Mouse (Mus musculus): ENCODE results near the gene Mapk7. TPM values are rescaled to one million over a fixed set of nuclear protein-coding genes. Genes with fewer than 3 reads are reported as not detected.

Mapk7 gene
- 1.2 and 1.4 TPM in 2 replicates for total RNA-seq (2014; rRNA removed)
- 1.7 and 4.7 TPM in 2 replicates for polyA plus RNA-seq (2012; rRNA removed)

DNA sequence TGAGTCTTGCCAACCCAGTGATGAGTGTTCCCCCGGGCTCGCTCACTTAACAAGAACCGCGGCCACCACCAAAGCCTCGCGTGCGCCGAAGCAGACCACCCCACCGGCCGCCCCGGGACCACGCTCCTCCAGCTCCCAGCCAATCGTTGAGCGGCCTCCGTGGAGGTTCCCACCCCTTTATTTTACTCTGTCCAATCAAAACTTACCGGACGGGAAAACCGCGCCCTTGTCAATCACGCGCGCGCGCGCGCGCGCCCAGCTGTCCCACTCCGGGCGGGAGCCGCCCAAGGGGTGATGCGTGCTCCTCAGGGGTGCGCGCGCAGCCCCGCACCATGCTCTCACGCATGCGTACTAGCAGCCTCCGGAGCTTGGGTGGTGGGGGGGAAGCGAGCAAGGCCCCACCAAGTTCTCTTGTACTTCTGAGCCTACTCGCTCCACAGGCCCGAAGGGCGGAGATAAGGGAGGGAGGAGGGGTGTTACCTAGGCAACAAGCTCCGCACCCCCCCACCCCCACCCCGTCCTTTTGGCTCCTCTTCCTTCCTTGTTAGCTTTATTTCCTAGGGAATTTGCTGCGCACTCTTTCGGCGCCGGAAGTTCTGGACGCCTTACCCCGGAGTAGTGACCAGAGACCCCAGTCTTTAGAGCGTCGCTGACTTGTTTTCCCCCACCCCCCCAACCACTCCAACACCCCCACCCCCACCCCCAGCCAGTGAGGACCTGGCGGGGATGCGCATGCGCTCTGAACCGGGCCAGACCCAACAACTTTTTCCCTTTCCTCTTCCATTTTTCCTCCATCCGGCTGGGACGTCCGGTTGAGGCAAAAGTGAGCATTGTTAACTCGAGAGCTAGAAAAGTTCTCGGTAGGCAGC lies at the start of gene Mapk7:
Gene Mapk7 (minus strand): TSS at position 278 of the 869 bp plus-strand sequence.
- WGBS: under 1% methylated on average over 62 of the region's 62 CpGs
- H3K79me2 ChIP-seq (ENCODE audit: control insufficient read depth, insufficient read depth, low read length): no peaks in the 10 kb centered on the region
- H3K36me3 ChIP-seq (ENCODE audit: control insufficient read depth, insufficient read depth, low read length): no peaks in the 10 kb centered on the region
- H3K27me3 ChIP-seq (ENCODE audit: control insufficient read depth, insufficient read depth, low read length): no peaks in the 10 kb centered on the region
- TF ChIP-seq CTCF (IDR thresholded peaks at IDR 0.05; ENCODE audit: low read depth, low read length) (no peak), POLR2A (IDR thresholded peaks at IDR 0.05; ENCODE audit: extremely low read depth, insufficient read depth, low read length) (0 out of 2 replicates have a peak, but pooled peaks have one; percentile 7)
- H3K4me3 ChIP-seq (ENCODE audit: insufficient read depth, low read depth, low read length): peak within 1 kb of the TSS; percentile 81
- no peaks in the 10 kb centered on the region for H3K4me1 ChIP-seq (ENCODE audit: control insufficient read depth, insufficient read depth, low read length)
- peak within 1 kb of the TSS; percentile 67 for H3K9ac ChIP-seq (ENCODE audit: low read depth, low read length)
- peak within 1 kb of the TSS; percentile 46 for H3K27ac ChIP-seq (replicated peaks; ENCODE audit: insufficient read depth, low read depth, low read length)
- peak; percentile 79 for DNase-seq (ENCODE audit: extremely low read depth, low read depth, low spot score)

DNA sequence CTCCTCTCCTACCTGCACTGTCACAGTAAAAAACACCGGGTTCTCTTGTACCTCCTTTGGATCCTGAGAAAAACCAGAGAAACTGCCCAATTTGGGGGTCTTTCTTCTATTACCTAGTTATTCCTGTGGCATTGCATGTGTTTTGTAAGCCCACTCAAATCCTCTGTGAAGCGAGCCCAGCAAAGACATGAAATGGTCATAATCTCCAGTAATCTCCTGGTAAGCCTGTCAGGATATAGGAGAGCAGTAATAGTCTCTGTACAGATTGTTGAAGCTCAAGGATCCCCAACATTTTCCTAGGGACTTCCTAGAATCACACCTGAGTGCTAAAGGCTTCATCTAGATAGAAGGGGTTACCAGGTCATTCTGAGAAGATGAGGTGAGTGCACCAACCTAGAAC lies 46.9 kb upstream of the Mapk7 start:
- H3K36me3 ChIP-seq (ENCODE audit: control insufficient read depth, insufficient read depth, low read length): no peaks in the 10 kb centered on the region; the same call in 1 of the 2 replicates
- DNase-seq (ENCODE audit: extremely low read depth, low read depth, low spot score): no peak
- no peak overlapping the region for H3K9ac ChIP-seq (ENCODE audit: low read depth, low read length)
- H3K4me3 ChIP-seq (ENCODE audit: insufficient read depth, low read depth, low read length): no peak overlapping the region
- no peak for TF ChIP-seq POLR2A (IDR thresholded peaks at IDR 0.05; ENCODE audit: extremely low read depth, insufficient read depth, low read length)
- TF ChIP-seq CTCF (IDR thresholded peaks at IDR 0.05; ENCODE audit: low read depth, low read length): no peak
- H3K4me1 ChIP-seq (ENCODE audit: control insufficient read depth, insufficient read depth, low read length): peaks cover 18% of the 10 kb centered on the region
- peaks cover 8% of the 10 kb centered on the region; the same call in 1 of the 2 replicates for H3K79me2 ChIP-seq (ENCODE audit: control insufficient read depth, insufficient read depth, low read length)
- no peaks in the 10 kb centered on the region for H3K27me3 ChIP-seq (ENCODE audit: control insufficient read depth, insufficient read depth, low read length)
- peak overlapping the region; percentile 33 for H3K27ac ChIP-seq (replicated peaks; ENCODE audit: insufficient read depth, low read depth, low read length)
- 85% methylated on average over 2 of the region's 2 CpGs for WGBS

DNA sequence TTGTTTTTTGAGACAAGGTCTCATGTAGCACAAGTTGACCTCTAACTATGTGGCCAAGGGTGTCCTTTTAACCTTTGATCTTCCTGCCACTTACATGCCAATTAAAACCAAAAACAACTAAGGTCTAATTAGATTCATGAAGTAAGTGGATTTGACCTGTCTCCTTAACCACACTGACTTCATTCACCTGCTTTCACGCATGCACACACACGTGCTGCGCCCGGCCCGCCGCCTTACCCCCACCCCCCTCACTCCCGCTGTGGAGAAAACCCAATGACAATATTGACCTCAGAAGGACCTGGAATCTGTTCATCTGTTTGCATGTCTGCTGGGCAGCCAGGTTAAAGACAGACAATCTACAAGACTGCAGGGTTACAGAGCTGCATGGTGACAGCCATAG lies 46.4 kb upstream of the Mapk7 start:
- H3K4me3 ChIP-seq (ENCODE audit: insufficient read depth, low read depth, low read length): no peak overlapping the region
- 26% methylated on average over 7 of the region's 7 CpGs for WGBS

DNA sequence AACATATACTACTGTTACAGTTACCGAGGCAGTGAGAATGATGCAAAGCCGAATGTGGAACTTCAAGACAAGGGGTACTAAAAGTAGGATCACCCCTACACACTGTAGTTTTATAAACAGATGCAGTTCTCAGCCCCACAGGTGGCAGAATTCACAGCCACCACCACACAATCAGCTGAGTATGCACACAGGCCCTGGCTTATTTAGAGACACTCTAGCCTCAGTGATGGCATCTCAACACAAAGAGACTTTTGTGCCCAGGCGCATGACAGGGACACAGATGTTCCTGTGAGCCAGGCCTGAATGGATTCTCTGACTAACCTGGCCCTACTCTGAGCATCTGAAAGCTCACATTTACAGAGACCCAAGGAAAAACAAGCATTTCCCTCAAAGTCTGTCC lies 43.2 kb upstream of the Mapk7 start:
- Histone ChIP-seq H3K4me3 (ENCODE audit: insufficient read depth, low read depth, low read length) (no peak overlapping the region), H3K27me3 (ENCODE audit: control insufficient read depth, insufficient read depth, low read length) (no peaks in the 10 kb centered on the region), H3K36me3 (ENCODE audit: control insufficient read depth, insufficient read depth, low read length) (no peaks in the 10 kb centered on the region), H3K27ac (replicated peaks; ENCODE audit: insufficient read depth, low read depth, low read length) (peak overlapping the region; percentile 40), H3K79me2 (ENCODE audit: control insufficient read depth, insufficient read depth, low read length) (no peaks in the 10 kb centered on the region; the same call in 1 of the 2 replicates), H3K4me1 (ENCODE audit: control insufficient read depth, insufficient read depth, low read length) (peaks cover 14% of the 10 kb centered on the region), H3K9ac (ENCODE audit: low read depth, low read length) (no peak overlapping the region)
- TF ChIP-seq POLR2A (IDR thresholded peaks at IDR 0.05; ENCODE audit: extremely low read depth, insufficient read depth, low read length) (no peak), CTCF (IDR thresholded peaks at IDR 0.05; ENCODE audit: low read depth, low read length) (no peak)
- DNase-seq (ENCODE audit: extremely low read depth, low read depth, low spot score): no peak
- 88% methylated on average over 3 of the region's 3 CpGs for WGBS

More for the DNA sequence above, 46.4 kb upstream of the Mapk7 start:
- Histone ChIP-seq H3K27ac (replicated peaks; ENCODE audit: insufficient read depth, low read depth, low read length) (peak overlapping the region; percentile 33), H3K9ac (ENCODE audit: low read depth, low read length) (no peak overlapping the region), H3K4me1 (ENCODE audit: control insufficient read depth, insufficient read depth, low read length) (peaks cover 13% of the 10 kb centered on the region), H3K79me2 (ENCODE audit: control insufficient read depth, insufficient read depth, low read length) (peaks cover 8% of the 10 kb centered on the region; the same call in 1 of the 2 replicates), H3K27me3 (ENCODE audit: control insufficient read depth, insufficient read depth, low read length) (no peaks in the 10 kb centered on the region), H3K36me3 (ENCODE audit: control insufficient read depth, insufficient read depth, low read length) (no peaks in the 10 kb centered on the region; the same call in 1 of the 2 replicates)
- peak; percentile 84 for DNase-seq (ENCODE audit: extremely low read depth, low read depth, low spot score)
- TF ChIP-seq CTCF (IDR thresholded peaks at IDR 0.05; ENCODE audit: low read depth, low read length): no peak
- no peak for TF ChIP-seq POLR2A (IDR thresholded peaks at IDR 0.05; ENCODE audit: extremely low read depth, insufficient read depth, low read length)

DNA sequence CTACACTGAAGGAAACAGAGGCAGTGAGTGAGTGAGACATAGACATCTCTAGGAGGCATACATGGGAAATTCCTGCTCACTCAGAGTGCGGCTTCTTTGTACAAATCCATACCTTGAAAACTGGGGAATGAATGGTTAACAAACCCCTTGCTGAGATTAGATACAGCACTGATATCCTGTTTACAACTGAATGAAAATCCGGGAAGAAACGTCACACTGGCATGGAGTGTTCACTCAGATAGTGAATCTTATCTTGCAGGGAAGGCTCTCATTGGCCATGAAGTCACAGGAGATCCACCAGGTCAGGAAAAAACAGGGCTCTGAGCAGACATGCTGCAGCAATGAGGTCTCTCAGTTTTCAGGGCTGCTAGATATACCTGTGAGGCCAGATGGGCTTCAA lies 42.7 kb upstream of the Mapk7 start:
- no peak for DNase-seq (ENCODE audit: extremely low read depth, low read depth, low spot score)
- no peaks in the 10 kb centered on the region for H3K27me3 ChIP-seq (ENCODE audit: control insufficient read depth, insufficient read depth, low read length)
- TF ChIP-seq CTCF (IDR thresholded peaks at IDR 0.05; ENCODE audit: low read depth, low read length) (no peak), POLR2A (IDR thresholded peaks at IDR 0.05; ENCODE audit: extremely low read depth, insufficient read depth, low read length) (no peak)
- peaks cover 14% of the 10 kb centered on the region for H3K4me1 ChIP-seq (ENCODE audit: control insufficient read depth, insufficient read depth, low read length)
- 62% methylated on average over 3 of the region's 3 CpGs for WGBS
- no peak overlapping the region for H3K4me3 ChIP-seq (ENCODE audit: insufficient read depth, low read depth, low read length)
- peaks cover 2% of the 10 kb centered on the region; the same call in 1 of the 2 replicates for H3K36me3 ChIP-seq (ENCODE audit: control insufficient read depth, insufficient read depth, low read length)
- no peaks in the 10 kb centered on the region; the same call in 1 of the 2 replicates for H3K79me2 ChIP-seq (ENCODE audit: control insufficient read depth, insufficient read depth, low read length)
- no peak overlapping the region for H3K9ac ChIP-seq (ENCODE audit: low read depth, low read length)
- H3K27ac ChIP-seq (replicated peaks; ENCODE audit: insufficient read depth, low read depth, low read length): peak overlapping the region; percentile 40; the same call in 1 of the 2 replicates

Measured in liver, adult 2 months (tissue).